Mouse (Mus musculus): ENCODE measurements around the gene Nckap5. TPM values are rescaled to one million over a fixed set of nuclear protein-coding genes. Genes with fewer than 3 reads are reported as not detected.

Nckap5 gene
- not detected in 4 replicates for total RNA-seq (2023)

DNA sequence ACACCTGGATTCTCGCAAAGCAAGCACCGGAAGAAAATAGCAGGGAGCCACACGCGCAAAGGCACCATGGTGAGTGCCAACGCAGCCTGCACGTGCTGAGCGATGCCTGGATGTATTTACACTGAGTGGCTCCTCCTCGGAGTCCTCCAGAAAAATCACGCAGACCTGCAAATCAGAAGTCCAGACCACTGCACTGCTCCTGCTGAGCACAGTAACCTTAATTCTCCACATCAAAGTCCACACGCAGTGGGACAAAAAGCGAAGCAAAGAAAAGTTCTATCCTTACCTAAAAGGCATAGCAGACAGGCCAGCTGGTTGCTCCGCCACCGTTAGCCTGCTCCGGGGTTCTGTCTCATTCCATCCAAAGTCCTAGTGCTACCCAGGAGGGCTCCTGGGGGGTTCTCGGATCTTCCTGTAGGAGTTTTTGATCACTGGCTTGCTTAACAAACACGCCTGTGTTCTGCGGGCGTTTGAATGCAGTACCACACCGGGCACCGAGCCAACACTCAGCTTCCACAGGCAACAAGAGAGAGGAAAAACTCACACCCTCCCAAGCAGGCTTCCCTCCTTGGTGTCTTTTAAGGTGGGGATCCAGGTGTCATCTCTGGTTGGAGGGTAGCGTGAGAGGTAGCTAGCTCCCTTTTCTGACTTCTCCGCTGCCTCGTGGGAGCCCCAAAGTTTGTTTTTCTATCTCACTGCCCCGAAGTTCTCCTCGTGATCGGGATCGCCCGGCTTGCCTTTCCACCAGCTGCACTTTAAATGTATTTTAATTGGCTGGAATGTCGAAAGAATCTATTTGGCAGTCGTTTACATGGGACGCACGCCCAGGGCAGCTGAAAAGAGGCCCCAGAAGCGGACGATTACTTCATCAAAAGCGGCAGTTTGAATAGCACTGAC lies at the start of gene Nckap5:
TSS of gene Nckap5 (minus strand) at position 769 of the 897 bp plus-strand sequence.

DNA sequence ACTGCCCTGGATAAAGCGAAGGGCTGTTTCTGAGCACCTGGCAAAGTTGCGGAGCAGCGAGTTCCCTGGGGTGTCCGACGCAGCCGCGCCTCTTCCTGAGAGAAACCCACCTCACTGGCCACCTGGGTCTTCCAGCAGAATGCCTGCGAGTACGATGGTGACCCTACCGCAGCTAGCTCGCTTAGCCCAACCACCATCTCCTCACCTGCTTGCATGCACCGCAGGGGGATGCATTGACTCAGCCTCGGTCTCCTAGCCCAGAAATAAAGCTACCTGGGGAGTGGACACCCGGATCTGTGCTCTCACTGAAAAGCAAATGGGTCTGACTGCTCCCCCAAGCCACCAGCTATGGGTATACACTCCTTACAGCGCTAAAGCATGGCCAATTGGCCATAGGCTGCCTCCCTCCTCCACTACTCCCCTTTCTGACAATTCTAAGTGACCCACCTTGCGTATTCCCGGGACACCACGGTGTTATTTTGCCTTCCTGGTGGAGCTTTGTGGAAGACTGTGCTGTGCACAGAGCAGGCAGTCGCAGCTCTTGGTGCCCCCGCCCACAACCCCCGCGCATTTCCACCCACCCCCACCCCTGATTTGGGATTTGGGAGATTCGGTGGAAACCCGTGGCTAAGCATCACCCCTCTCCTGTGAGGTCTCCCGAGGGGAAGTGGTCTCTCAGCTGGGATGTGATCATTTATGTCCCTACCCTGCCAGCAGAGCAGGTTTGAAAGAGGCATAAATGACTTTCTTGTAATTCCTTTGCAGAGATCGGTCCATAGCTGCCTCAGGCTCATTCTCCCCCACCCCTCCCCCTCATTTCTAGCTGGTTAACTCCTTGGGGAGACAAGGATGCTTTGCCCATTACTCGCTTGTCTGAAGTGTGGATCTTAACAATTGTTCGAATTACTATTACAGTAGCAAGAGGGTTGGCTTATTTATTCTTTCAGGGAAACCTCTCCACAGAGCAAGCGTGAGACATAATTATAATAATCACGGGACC lies 917.7 kb downstream of the Nckap5 start, which contains the start of gene Lypd1:
TSS of gene Lypd1 (minus strand) at position 501 of the 1,000 bp plus-strand sequence.

All from B cell, adult 62 days (primary cell).